Mouse (Mus musculus): ENCODE data around the gene Cd6. TPM values are rescaled to one million over a fixed set of nuclear protein-coding genes. Genes with fewer than 3 reads are reported as not detected.

Cd6 gene
- polyA plus RNA-seq, 1 experiment from 2014 or later: not detected

DNA sequence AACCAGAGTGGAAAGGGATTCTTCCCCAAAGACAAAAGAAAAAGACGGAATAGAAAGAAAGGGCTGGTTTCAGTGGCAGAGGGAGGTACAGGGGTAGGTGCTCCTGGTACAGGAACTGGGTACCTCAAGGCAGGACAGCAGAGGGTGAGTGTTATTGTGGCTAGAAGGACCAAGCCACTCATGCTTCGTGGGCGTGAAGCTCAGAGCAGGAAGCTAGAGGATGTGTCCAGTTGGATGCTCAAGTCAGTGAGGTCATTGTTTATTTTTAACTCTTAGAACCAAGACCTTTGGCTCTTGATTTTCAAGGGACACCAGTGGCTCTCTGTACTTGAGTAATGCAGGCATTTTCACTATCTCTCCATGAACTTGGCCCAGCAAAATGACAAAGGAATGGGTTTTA lies 2.2 kb upstream of the Cd6 start:
- Histone ChIP-seq H3K27ac (no peak overlapping the region), H3K36me3 (no peaks in the 10 kb centered on the region), H3K27me3 (no peaks in the 10 kb centered on the region), H3K4me2 (no peak overlapping the region), H3K4me3 (replicated peaks) (no peak overlapping the region), H3K4me1 (replicated peaks) (no peaks in the 10 kb centered on the region), H3K9me3 (no peaks in the 10 kb centered on the region), H3K9ac (replicated peaks) (no peak overlapping the region)
- 83% methylated on average over 3 of the region's 3 CpGs for WGBS
- no peak for ATAC-seq (ENCODE audit: insufficient number of reproducible peaks, insufficient read depth, low FRiP score, low TSS enrichment, low read depth)

DNA sequence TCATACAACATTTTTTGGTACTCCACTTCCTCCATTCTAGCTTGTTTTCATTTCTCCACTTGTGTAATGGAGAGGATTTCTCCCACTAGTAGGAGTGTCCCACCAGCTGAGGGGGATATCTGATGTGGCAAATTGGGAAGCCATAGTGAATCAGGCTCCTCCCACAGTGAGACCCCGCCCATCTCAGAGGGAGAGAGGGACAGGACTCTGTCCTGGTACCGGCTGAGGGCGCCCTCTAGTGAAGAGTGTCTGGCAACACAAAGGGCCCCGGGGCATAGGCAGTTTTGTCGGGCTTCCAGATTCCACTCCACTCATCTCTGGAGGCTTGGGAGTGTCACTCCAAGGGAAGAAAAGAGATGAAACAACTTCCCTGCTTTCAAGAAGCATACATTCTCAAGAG lies 1.6 kb upstream of the Cd6 start:
- no peak for ATAC-seq (ENCODE audit: insufficient number of reproducible peaks, insufficient read depth, low FRiP score, low TSS enrichment, low read depth)

DNA sequence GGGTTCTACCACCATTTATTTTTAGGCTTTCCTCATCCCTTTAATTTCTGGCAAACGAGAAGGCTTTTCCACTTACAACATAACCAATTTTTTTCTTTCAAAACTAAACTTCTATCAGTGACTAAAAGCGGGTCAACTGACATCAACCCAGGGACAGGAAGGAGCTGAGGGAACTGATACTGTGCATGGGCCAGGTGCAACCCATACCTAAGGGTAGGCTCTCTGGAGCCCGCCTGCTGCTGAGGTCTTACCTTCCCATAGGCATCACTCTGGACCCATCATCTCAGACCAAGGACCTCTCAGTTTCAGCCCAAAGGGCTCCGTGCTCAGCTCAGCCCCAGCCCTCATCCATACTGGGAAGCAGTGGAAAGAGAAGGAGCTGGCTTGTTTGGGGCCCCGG lies 1.5 kb downstream of the Cd6 start:
- no peak overlapping the region for H3K9ac ChIP-seq (replicated peaks)
- no peak overlapping the region for H3K27ac ChIP-seq
- H3K4me1 ChIP-seq (replicated peaks): no peaks in the 10 kb centered on the region
- no peaks in the 10 kb centered on the region for H3K9me3 ChIP-seq
- WGBS: 86% methylated on average over 5 of the region's 5 CpGs
- ATAC-seq (ENCODE audit: insufficient number of reproducible peaks, insufficient read depth, low FRiP score, low TSS enrichment, low read depth): no peak
- H3K36me3 ChIP-seq: no peaks in the 10 kb centered on the region
- H3K4me2 ChIP-seq: no peak overlapping the region
- no peaks in the 10 kb centered on the region for H3K27me3 ChIP-seq
- H3K4me3 ChIP-seq (replicated peaks): no peak overlapping the region

More for the DNA sequence above, 1.6 kb upstream of the Cd6 start:
- H3K36me3 ChIP-seq: no peaks in the 10 kb centered on the region
- H3K4me2 ChIP-seq: no peak overlapping the region
- H3K4me3 ChIP-seq (replicated peaks): no peak overlapping the region
- H3K9ac ChIP-seq (replicated peaks): no peak overlapping the region
- no peak overlapping the region for H3K27ac ChIP-seq
- WGBS: 6% methylated on average over 5 of the region's 5 CpGs
- no peaks in the 10 kb centered on the region for H3K9me3 ChIP-seq
- H3K27me3 ChIP-seq: no peaks in the 10 kb centered on the region
- no peaks in the 10 kb centered on the region for H3K4me1 ChIP-seq (replicated peaks)

DNA sequence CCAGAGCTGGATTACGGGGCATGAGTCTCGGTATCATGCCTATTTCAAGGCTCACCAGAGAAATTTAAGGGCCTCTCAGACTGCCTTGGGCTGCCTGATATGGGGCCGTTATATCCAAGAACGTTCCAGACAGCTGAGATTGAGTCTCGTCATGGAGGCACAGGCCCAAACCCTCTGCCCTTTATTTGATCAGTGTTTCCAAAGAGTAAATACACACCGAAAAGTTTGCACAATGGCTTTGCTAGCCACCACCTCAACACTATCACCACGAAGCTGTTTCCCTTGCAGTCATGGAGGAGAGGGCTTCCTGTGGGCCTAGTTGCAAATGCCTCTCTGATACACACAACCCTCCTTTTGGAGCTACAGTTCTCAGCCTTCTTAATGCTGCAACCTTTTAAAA lies 5.8 kb downstream of the Cd6 start:
- no peaks in the 10 kb centered on the region for H3K27me3 ChIP-seq
- no peaks in the 10 kb centered on the region for H3K9me3 ChIP-seq
- ATAC-seq (ENCODE audit: insufficient number of reproducible peaks, insufficient read depth, low FRiP score, low TSS enrichment, low read depth): no peak
- 84% methylated on average over 7 of the region's 7 CpGs for WGBS
- no peaks in the 10 kb centered on the region for H3K36me3 ChIP-seq
- H3K4me3 ChIP-seq (replicated peaks): no peak overlapping the region
- no peaks in the 10 kb centered on the region for H3K4me1 ChIP-seq (replicated peaks)
- no peak overlapping the region for H3K27ac ChIP-seq
- no peak overlapping the region for H3K9ac ChIP-seq (replicated peaks)
- H3K4me2 ChIP-seq: no peak overlapping the region

DNA sequence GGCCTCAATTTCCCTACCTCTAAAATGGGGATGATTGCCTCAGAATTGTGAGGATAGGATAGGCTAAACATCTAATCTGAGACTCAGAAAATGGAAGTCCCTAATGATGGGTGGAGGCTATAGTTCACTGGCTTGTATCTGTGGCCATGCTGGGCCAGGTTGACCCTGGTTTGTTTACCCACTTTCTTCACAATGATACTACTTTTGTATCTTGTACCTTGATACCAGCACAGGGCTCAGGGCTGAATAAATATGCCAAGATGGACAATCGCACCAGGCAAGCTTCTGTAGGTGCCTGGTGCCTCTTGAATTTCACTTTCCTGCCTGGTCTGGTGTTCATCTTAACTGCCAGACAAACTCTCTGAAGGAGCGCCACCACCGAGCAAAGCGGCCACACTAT lies 7.3 kb downstream of the Cd6 start:
- H3K4me1 ChIP-seq (replicated peaks): peaks cover 6% of the 10 kb centered on the region; the same call in 1 of the 2 replicates
- ATAC-seq (ENCODE audit: insufficient number of reproducible peaks, insufficient read depth, low FRiP score, low TSS enrichment, low read depth): no peak
- no peak overlapping the region for H3K27ac ChIP-seq
- no peak overlapping the region for H3K4me3 ChIP-seq (replicated peaks)
- H3K9me3 ChIP-seq: no peaks in the 10 kb centered on the region
- H3K36me3 ChIP-seq: no peaks in the 10 kb centered on the region
- 93% methylated on average over 4 of the region's 4 CpGs for WGBS
- H3K4me2 ChIP-seq: no peak overlapping the region
- no peaks in the 10 kb centered on the region for H3K27me3 ChIP-seq
- H3K9ac ChIP-seq (replicated peaks): no peak overlapping the region

DNA sequence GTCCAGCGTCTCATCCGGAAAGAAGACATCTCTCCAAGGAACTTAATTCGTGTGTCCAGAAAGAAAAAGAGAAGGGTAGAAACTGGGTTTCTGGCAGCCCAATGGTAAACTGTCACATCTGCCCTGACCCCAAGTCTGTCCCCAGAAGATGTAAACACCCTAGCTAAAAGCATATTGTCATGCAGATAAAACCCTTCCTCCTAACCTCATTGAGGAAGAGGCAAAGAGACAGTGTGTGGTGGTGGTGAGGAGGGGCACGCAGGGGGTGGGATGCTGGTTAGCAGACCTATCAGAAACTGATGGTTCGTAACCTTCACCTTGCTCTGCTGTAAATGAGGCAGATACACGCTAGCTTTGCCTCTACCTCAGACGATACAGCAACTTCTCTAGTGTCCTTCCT lies 8.5 kb downstream of the Cd6 start:
- H3K27me3 ChIP-seq: no peaks in the 10 kb centered on the region
- H3K4me3 ChIP-seq (replicated peaks): no peak overlapping the region
- H3K9ac ChIP-seq (replicated peaks): no peak overlapping the region
- H3K4me2 ChIP-seq: no peak overlapping the region
- no peak overlapping the region for H3K27ac ChIP-seq
- no peak for ATAC-seq (ENCODE audit: insufficient number of reproducible peaks, insufficient read depth, low FRiP score, low TSS enrichment, low read depth)
- no peaks in the 10 kb centered on the region for H3K36me3 ChIP-seq
- peaks cover 6% of the 10 kb centered on the region; the same call in 1 of the 2 replicates for H3K4me1 ChIP-seq (replicated peaks)
- H3K9me3 ChIP-seq: no peaks in the 10 kb centered on the region
- WGBS: 74% methylated on average over 7 of the region's 7 CpGs

DNA sequence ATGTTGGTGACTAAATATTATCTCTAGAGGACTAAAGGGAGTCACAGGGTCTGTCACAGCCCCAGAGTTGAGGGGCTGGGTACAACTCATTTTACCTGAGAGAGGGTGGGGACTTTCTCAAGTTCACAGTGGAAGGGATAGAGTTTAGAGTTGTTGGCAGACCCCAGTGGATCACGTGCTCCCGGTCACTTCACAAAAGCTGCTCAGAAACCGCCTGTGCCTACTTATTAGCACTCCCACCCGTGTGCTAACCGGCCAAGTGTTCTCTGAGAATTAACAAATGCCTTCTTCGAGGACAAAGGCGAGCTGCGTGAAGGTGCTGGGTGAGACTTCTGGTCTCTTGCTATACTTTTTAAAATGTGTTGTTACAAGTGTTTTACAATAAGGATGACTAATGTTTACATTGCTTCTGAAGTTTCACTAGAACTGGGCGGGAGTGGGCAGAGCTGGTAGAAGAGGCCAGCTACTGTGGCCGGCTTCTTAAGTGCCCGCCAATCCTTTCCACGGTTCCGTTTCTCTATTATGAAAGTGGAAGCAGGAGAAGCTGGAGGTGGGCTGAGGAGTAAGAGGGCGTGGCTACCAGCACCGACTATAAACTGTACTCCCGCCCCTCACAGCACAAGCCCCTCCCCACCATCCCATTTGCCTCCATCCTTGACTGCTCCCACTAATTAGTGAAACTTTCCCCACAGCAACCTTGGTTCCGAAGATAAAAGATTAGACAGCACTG lies 11.5 kb downstream of the Cd6 start:
- H3K27ac ChIP-seq: no peak overlapping the region
- ATAC-seq (ENCODE audit: insufficient number of reproducible peaks, insufficient read depth, low FRiP score, low TSS enrichment, low read depth): no peak
- H3K36me3 ChIP-seq: no peaks in the 10 kb centered on the region
- H3K9ac ChIP-seq (replicated peaks): no peak overlapping the region
- H3K9me3 ChIP-seq: no peaks in the 10 kb centered on the region
- H3K4me3 ChIP-seq (replicated peaks): 0 out of 2 replicates have a peak overlapping the region, but pooled peaks have one; percentile 4
- H3K4me1 ChIP-seq (replicated peaks): peaks cover 6% of the 10 kb centered on the region; the same call in 1 of the 2 replicates
- H3K27me3 ChIP-seq: no peaks in the 10 kb centered on the region
- WGBS: 34% methylated on average over 17 of the region's 17 CpGs
- peak overlapping the region; percentile 39 for H3K4me2 ChIP-seq

DNA sequence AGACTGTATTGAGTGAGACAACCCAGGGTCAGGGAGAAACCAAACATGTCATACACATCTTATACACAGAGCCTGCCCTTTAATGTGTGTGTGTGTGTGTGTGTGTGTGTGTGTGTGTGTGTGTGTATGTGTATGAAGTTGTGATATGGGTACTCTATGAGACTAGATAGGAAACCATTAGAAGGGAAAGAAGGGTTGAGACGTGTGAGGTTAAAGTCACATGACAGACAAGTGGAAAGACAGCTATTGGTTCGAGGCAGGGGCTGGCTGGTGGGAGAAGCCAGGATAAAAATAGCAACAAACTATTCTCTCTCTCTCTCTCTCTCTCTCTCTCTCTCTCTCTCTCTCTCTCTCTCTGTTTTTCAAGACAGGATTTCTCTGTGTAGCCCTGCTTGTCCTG lies 13.4 kb downstream of the Cd6 start:
- Histone ChIP-seq H3K4me1 (replicated peaks) (peaks cover 6% of the 10 kb centered on the region; the same call in 1 of the 2 replicates), H3K27ac (no peak overlapping the region), H3K9me3 (no peaks in the 10 kb centered on the region), H3K4me3 (replicated peaks) (no peak overlapping the region), H3K9ac (replicated peaks) (no peak overlapping the region), H3K4me2 (no peak overlapping the region), H3K27me3 (no peaks in the 10 kb centered on the region), H3K36me3 (no peaks in the 10 kb centered on the region)
- ATAC-seq (ENCODE audit: insufficient number of reproducible peaks, insufficient read depth, low FRiP score, low TSS enrichment, low read depth): no peak
- WGBS: 67% methylated on average over 2 of the region's 2 CpGs

DNA sequence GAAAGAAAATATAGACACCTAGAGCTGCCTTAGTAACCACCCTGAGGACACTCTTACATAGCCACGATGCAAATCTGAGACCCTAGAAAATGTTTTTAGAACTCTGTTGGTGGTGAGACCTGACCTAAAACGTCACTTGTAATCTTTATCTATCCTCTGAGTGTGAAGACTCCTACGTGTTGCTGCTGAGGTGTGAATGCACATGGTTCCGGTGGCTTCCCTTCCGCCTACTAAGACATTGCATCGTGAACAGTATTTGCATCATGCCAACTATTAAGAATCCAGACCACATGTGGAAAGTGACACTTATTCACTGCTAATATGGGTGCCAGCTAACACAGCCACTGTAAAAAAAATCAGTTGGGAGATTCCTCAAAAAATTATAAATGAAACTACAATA lies 14.0 kb downstream of the Cd6 start:
- H3K9ac ChIP-seq (replicated peaks): no peak overlapping the region
- H3K27ac ChIP-seq: no peak overlapping the region
- no peak overlapping the region for H3K4me2 ChIP-seq
- no peak overlapping the region for H3K4me3 ChIP-seq (replicated peaks)
- peaks cover 6% of the 10 kb centered on the region; the same call in 1 of the 2 replicates for H3K4me1 ChIP-seq (replicated peaks)
- H3K9me3 ChIP-seq: no peaks in the 10 kb centered on the region
- ATAC-seq (ENCODE audit: insufficient number of reproducible peaks, insufficient read depth, low FRiP score, low TSS enrichment, low read depth): no peak
- WGBS: 83% methylated on average over 6 of the region's 6 CpGs
- H3K36me3 ChIP-seq: no peaks in the 10 kb centered on the region
- H3K27me3 ChIP-seq: no peaks in the 10 kb centered on the region

DNA sequence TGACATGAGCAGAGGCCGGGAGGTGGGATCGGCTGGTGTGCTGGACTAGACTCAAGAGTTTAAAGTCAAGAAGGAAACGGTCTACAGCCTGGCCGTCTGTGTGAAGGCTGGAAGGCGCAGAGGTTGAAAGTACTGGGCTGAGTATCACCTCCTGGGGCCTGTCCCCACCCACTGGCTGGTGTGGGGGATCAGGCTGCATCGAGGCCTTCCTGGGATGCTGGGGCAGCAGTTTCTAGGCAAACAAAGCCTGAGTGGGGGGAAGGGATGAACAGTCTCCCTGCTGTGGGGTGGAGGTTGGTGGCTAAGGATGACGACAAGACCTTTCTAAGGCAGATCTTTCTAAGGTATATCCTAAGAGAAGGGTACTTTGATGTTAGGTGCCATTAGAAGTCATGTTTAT lies 16.0 kb downstream of the Cd6 start:
- Histone ChIP-seq H3K9me3 (no peaks in the 10 kb centered on the region), H3K4me3 (replicated peaks) (no peak overlapping the region), H3K9ac (replicated peaks) (no peak overlapping the region), H3K27ac (no peak overlapping the region), H3K27me3 (no peaks in the 10 kb centered on the region), H3K4me2 (no peak overlapping the region), H3K36me3 (no peaks in the 10 kb centered on the region), H3K4me1 (replicated peaks) (peaks cover 6% of the 10 kb centered on the region; the same call in 1 of the 2 replicates)
- WGBS: 67% methylated on average over 7 of the region's 7 CpGs
- ATAC-seq (ENCODE audit: insufficient number of reproducible peaks, insufficient read depth, low FRiP score, low TSS enrichment, low read depth): no peak

DNA sequence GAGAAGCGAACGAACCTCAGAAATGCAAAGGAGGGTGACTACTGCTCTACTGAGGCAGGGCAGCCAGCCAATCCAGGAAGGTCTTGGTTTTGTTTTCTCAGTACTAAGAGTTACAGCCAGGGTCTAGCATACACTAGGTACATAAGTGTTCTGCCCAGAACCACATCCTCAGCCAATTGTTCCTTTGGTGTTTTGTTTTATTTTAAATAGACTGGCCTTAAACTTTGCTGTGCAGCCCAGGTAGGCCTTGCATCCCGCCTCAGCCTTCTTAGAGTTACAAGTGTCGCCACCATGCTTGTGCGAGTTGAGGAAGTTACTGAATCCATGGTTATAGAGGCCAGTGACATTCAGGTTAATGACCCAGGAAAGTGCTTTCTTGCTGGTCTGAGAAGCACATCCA lies 16.8 kb downstream of the Cd6 start:
- Histone ChIP-seq H3K9me3 (no peaks in the 10 kb centered on the region), H3K27me3 (no peaks in the 10 kb centered on the region), H3K4me2 (no peak overlapping the region), H3K4me1 (replicated peaks) (no peaks in the 10 kb centered on the region), H3K27ac (no peak overlapping the region), H3K4me3 (replicated peaks) (no peak overlapping the region), H3K9ac (replicated peaks) (no peak overlapping the region), H3K36me3 (no peaks in the 10 kb centered on the region)
- WGBS: 93% methylated on average over 5 of the region's 5 CpGs
- no peak for ATAC-seq (ENCODE audit: insufficient number of reproducible peaks, insufficient read depth, low FRiP score, low TSS enrichment, low read depth)

DNA sequence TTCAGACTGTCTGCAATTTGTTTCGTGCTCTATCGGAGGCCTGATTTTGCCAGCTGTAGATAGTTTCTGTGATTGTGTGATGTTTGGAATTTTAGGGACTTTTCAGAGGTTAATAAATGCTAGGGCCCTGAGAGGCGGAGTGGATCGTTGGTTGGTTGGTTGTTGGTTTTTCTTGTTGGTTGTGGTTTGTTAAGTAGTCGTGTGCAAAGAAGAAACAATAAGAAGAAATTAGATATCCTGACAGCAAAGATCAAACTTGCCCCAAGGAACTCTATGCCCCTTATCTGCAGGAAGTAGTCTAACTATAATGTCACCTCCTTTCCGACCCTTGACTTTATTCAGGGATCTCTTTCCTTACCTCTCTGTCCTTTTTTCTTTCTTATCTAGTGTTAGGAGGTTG lies 18.4 kb downstream of the Cd6 start:
- Histone ChIP-seq H3K4me1 (replicated peaks) (no peaks in the 10 kb centered on the region), H3K27me3 (no peaks in the 10 kb centered on the region), H3K4me2 (no peak overlapping the region), H3K36me3 (no peaks in the 10 kb centered on the region), H3K27ac (no peak overlapping the region), H3K9ac (replicated peaks) (no peak overlapping the region), H3K9me3 (no peaks in the 10 kb centered on the region), H3K4me3 (replicated peaks) (no peak overlapping the region)
- ATAC-seq (ENCODE audit: insufficient number of reproducible peaks, insufficient read depth, low FRiP score, low TSS enrichment, low read depth): no peak
- 88% methylated on average over 6 of the region's 6 CpGs for WGBS

All from limb, embryonic 12.5 days (tissue).